Mouse (Mus musculus) kidney, adult 2 months (tissue): ENCODE data around the gene Spopl.

Experiments
- CTCF ChIP-seq: fragments of 200-500 bp; conservative IDR thresholded peaks from 2 replicates; pipeline ENCODE4 v1.5.1; 2011; ENCODE audit warnings: low read depth, mild to moderate bottlenecking, control low read depth, low read length, moderate library complexity, mixed read lengths; ENCODE audit not compliant: insufficient read depth, insufficient read length
- POLR2A ChIP-seq: fragments of 200-500 bp; IDR thresholded peaks from one replicate; pipeline ENCODE4 v1.6.1; 2011; ENCODE audit warnings: low read depth, low read length, control low read depth

- TF ChIP-seq CTCF, result no peak
- TF ChIP-seq POLR2A, result no peak
Measured at GRCm38 (mm10) chr2:23605391-23605790, 33.5 kb upstream of the Spopl start.
